ENCODE assay signal across 24 mouse cellular contexts in the genomic region with DNA sequence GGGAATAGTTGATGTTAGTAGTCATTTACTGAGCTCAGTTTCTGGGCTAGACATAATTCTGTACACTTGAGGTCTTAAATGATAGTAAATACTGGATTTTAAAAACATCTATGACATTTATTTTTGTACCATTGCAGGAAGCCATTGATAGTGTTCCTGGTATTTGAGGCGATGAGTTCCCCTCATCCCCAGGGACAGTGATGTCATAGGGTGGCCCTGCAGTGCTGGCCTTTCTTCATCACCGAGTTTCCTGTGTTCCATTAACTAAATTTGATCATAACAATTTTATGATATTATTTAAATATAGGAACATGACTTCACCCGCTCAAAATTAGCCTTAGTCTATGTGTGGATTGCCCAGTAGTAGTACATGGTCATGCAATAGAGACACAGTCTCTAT. TPM values are rescaled to one million over a fixed set of nuclear protein-coding genes. Genes with fewer than 3 reads are reported as not detected.
DNase-seq lines count a peak whose midpoint lies in the region; ATAC-seq and TF ChIP-seq lines count a peak whose summit lies in the region.
"Had no signal": no experiment of that assay in that cellular context is flagged by ENCODE, and none has a peak within 500 bp of the region (broad histone marks: within the 10 kb centered on the region; RNA-seq: fewer than 3 reads in every experiment).

No protein-coding gene starts in this region.

- ATAC-seq in inflammation-experienced regulatory T-cells, adult 6 months: no peak
- ATAC-seq: activated CD4-positive, CD25-positive, alpha-beta regulatory T cell, adult 4 months; forebrain, embryonic 16.5 days; intestine, embryonic 16.5 days; Patski had no signal

- intact Hi-C loops in gastrocnemius, postnatal 14 days (cut with DNase I; ENCODE audit: low total_unique reads): no loop called here
- intact Hi-C loops in heart, postnatal 25 days (cut with DNase I): no loop called here

- H3K4me3 ChIP-seq in kidney, adult 2 months (ENCODE audit: insufficient read depth, low read depth, low read length): no peak overlapping the region
- H3K4me3 ChIP-seq: embryonic facial prominence, embryonic 13.5 days; forebrain, embryonic 12.5 days; hindbrain, embryonic 10.5 days had no signal

- TF ChIP-seq POLR2A in kidney, adult 2 months (IDR thresholded peaks at IDR 0.05; ENCODE audit: low read depth, low read length): no peak

- no peaks in the 10 kb centered on the region; the same call in 1 of the 2 replicates for H3K4me1 ChIP-seq in kidney, adult 2 months (ENCODE audit: control insufficient read depth, insufficient read depth, low read length)
- H3K4me1 ChIP-seq: forebrain, embryonic 12.5 days; hindbrain, embryonic 10.5 days had no signal

- TF ChIP-seq CTCF in kidney, adult 2 months (conservative IDR thresholded peaks at IDR 0.05; ENCODE audit: insufficient read depth, insufficient read length, low read depth, low read length): no peak

- no peak overlapping the region for H3K27ac ChIP-seq in kidney, adult 2 months (ENCODE audit: insufficient read depth, low read depth, low read length)
- H3K27ac ChIP-seq: embryonic facial prominence, embryonic 13.5 days; forebrain, embryonic 12.5 days; hindbrain, embryonic 10.5 days; hindbrain, embryonic 14.5 days had no signal

- peak; percentile 16 for DNase-seq in gastrocnemius, postnatal 14 days
- no peak for DNase-seq in gastrocnemius, postnatal 4 days (ENCODE audit: low spot score in 2 of 2)
- peak; percentile 20 for DNase-seq in kidney, adult 2 months
- DNase-seq in kidney, adult 9 months: no peak
- DNase-seq in heart, adult 9 months (ENCODE audit: low spot score in 2 of 2): peak; percentile 25 to 51
- DNase-seq in heart, postnatal 25 days (ENCODE audit: low spot score): peak; percentile 26
- DNase-seq in right cerebral cortex, postnatal 36 days (ENCODE audit: low spot score in 2 of 2): no peak
- DNase-seq: adrenal gland, adult 2 months; adrenal gland, postnatal 25 days; cerebellum, adult 18-20 months; cerebellum, adult 9-11 months; cerebellum, postnatal 36 days; kidney, adult 8-10 months had no signal

- no peaks in the 10 kb centered on the region for H3K27me3 ChIP-seq in kidney, adult 2 months (replicated peaks; ENCODE audit: control insufficient read depth, insufficient read depth, low read length)
- H3K27me3 ChIP-seq: CH12.LX; embryonic facial prominence, embryonic 13.5 days; forebrain, embryonic 12.5 days; Patski had no signal

- no peaks in the 10 kb centered on the region for H3K36me3 ChIP-seq in kidney, adult 2 months (ENCODE audit: control insufficient read depth, insufficient read depth, low read length)
- H3K36me3 ChIP-seq: embryonic facial prominence, embryonic 13.5 days; forebrain, embryonic 12.5 days; hindbrain, embryonic 10.5 days had no signal

- WGBS in kidney, adult 2 months: 74% methylated on average over 3 of the region's 3 CpGs

RNA-seq across cellular contexts. Expression of gene Sema5a, which starts 41.7 kb away (rescaled TPM):
- total RNA-seq in gastrocnemius, postnatal 14 days (2021): 10 to 100 TPM in 1 of 2 experiments, 1 to 10 TPM in 1; 9.0 to 15.5 TPM
- total RNA-seq in gastrocnemius, postnatal 4 days (2021): 10 to 100 TPM; 43.0 to 43.4 TPM
- 11.6 and 12.9 TPM in 2 replicates for polyA plus RNA-seq in kidney, adult 2 months (2012; rRNA removed)
- 1 to 10 TPM; 8.6 to 9.6 TPM for total RNA-seq in heart, postnatal 25 days (2021)
- not detected for polyA plus RNA-seq in inflammation-experienced regulatory T-cells, adult 6 months (2017; shearing (Covaris generic))
- total RNA-seq: granulocyte monocyte progenitor cell, adult 5-6 weeks had no signal
- polyA plus RNA-seq: activated CD4-positive, CD25-positive, alpha-beta regulatory T cell, adult 4 months had no signal

Comparison
In these comparisons a context has a peak if more than half of its experiments do, and no peak if none do; other contexts are left out.
1. DNase-seq: peak in gastrocnemius, postnatal 14 days (single experiment), kidney, adult 2 months (single experiment), heart, adult 9 months (2 of 2) and heart, postnatal 25 days (single experiment); none in gastrocnemius, postnatal 4 days (0 of 2), kidney, adult 9 months (single experiment) and right cerebral cortex, postnatal 36 days (0 of 2).